Mouse (Mus musculus) right cerebral cortex, postnatal 4 days (tissue): ENCODE data around the gene Gm20835.
"Not testable (repeated sequence)": the region's sequence is repeated elsewhere in the genome, so short reads cannot be mapped to it uniquely, and the experiment has no call there.

Experiments
- DNase-seq: peaks from one replicate; pipeline ENCODE4 v3.0.0-alpha.2; 2022

Gene Gm20835

GRCm38 (mm10) chrY:36735190-36735589, at the start of gene Gm20835:
Gene Gm20835 (minus strand): TSS chrY:36735290.
- DNase-seq, result not testable (repeated sequence)
